Mouse (Mus musculus): ENCODE measurements around the gene Slc1a7. TPM values are rescaled to one million over a fixed set of nuclear protein-coding genes. Genes with fewer than 3 reads are reported as not detected.
A peak's percentile ranks its signal among the peaks of the same experiment; 100 is the strongest.

Gene Slc1a7
- total RNA-seq (2021): not detected

GRCm38 (mm10) chr4:107967966-107968682, at the start of gene Slc1a7:
TSS of gene Slc1a7 (plus strand) at chr4:107968332.
- no peak for DNase-seq (ENCODE audit: extremely low spot score in 1 of 2, low spot score in 1 of 2)

- no peak for DNase-seq (ENCODE audit: extremely low spot score in 1 of 2, low spot score in 1 of 2)
Observed at GRCm38 (mm10) chr4:107920336-107920735, 47.8 kb upstream of the Slc1a7 start.

GRCm38 (mm10) chr4:107921152-107921695, 46.9 kb upstream of the Slc1a7 start:
- no peak for DNase-seq (ENCODE audit: extremely low spot score in 1 of 2, low spot score in 1 of 2)

GRCm38 (mm10) chr4:107921952-107922351, 46.2 kb upstream of the Slc1a7 start:
- no peak for DNase-seq (ENCODE audit: extremely low spot score in 1 of 2, low spot score in 1 of 2)

- peak; percentile 51 to 63 for DNase-seq (ENCODE audit: extremely low spot score in 1 of 2, low spot score in 1 of 2)
Observed at GRCm38 (mm10) chr4:107923145-107923802, 44.9 kb upstream of the Slc1a7 start, which contains the start of gene Cpt2. TSS of gene Cpt2 (minus strand) at chr4:107923610.

GRCm38 (mm10) chr4:107923803-107924194, 44.3 kb upstream of the Slc1a7 start:
- DNase-seq (ENCODE audit: extremely low spot score in 1 of 2, low spot score in 1 of 2): no peak

GRCm38 (mm10) chr4:107928269-107928668, 39.9 kb upstream of the Slc1a7 start:
- no peak for DNase-seq (ENCODE audit: extremely low spot score in 1 of 2, low spot score in 1 of 2)

GRCm38 (mm10) chr4:107928726-107929125, 39.4 kb upstream of the Slc1a7 start:
- no peak for DNase-seq (ENCODE audit: extremely low spot score in 1 of 2, low spot score in 1 of 2)

GRCm38 (mm10) chr4:107931453-107931852, 36.7 kb upstream of the Slc1a7 start:
- no peak for DNase-seq (ENCODE audit: extremely low spot score in 1 of 2, low spot score in 1 of 2)

- no peak for DNase-seq (ENCODE audit: extremely low spot score in 1 of 2, low spot score in 1 of 2)
Observed at GRCm38 (mm10) chr4:107933239-107933638, 34.9 kb upstream of the Slc1a7 start.

GRCm38 (mm10) chr4:107935254-107935653, 32.9 kb upstream of the Slc1a7 start:
- no peak for DNase-seq (ENCODE audit: extremely low spot score in 1 of 2, low spot score in 1 of 2)

- peak; percentile 40 to 69 for DNase-seq (ENCODE audit: extremely low spot score in 1 of 2, low spot score in 1 of 2)
Observed at GRCm38 (mm10) chr4:107937338-107937737, 30.8 kb upstream of the Slc1a7 start.

- no peak for DNase-seq (ENCODE audit: extremely low spot score in 1 of 2, low spot score in 1 of 2)
Observed at GRCm38 (mm10) chr4:107938124-107938523, 30.0 kb upstream of the Slc1a7 start.

- no peak for DNase-seq (ENCODE audit: extremely low spot score in 1 of 2, low spot score in 1 of 2)
Observed at GRCm38 (mm10) chr4:107942741-107943140, 25.4 kb upstream of the Slc1a7 start.

- DNase-seq (ENCODE audit: extremely low spot score in 1 of 2, low spot score in 1 of 2): no peak
Observed at GRCm38 (mm10) chr4:107944141-107944540, 24.0 kb upstream of the Slc1a7 start.

- no peak for DNase-seq (ENCODE audit: extremely low spot score in 1 of 2, low spot score in 1 of 2)
Observed at GRCm38 (mm10) chr4:107949918-107950317, 18.2 kb upstream of the Slc1a7 start.

- DNase-seq (ENCODE audit: extremely low spot score in 1 of 2, low spot score in 1 of 2): no peak
Observed at GRCm38 (mm10) chr4:107952845-107953244, 15.3 kb upstream of the Slc1a7 start.

GRCm38 (mm10) chr4:107955691-107956090, 12.4 kb upstream of the Slc1a7 start:
- no peak for DNase-seq (ENCODE audit: extremely low spot score in 1 of 2, low spot score in 1 of 2)

GRCm38 (mm10) chr4:107958487-107958886, 9.6 kb upstream of the Slc1a7 start:
- DNase-seq (ENCODE audit: extremely low spot score in 1 of 2, low spot score in 1 of 2): no peak

GRCm38 (mm10) chr4:107962044-107962732, 5.9 kb upstream of the Slc1a7 start:
- no peak for DNase-seq (ENCODE audit: extremely low spot score in 1 of 2, low spot score in 1 of 2)

- no peak for DNase-seq (ENCODE audit: extremely low spot score in 1 of 2, low spot score in 1 of 2)
Observed at GRCm38 (mm10) chr4:107962792-107963191, 5.3 kb upstream of the Slc1a7 start.

All from layer of hippocampus, postnatal 25 days (tissue).